Mouse (Mus musculus) right cerebral cortex, postnatal 25 days (tissue): ENCODE data around the gene Gopc.
"Not testable (repeated sequence)": the region's sequence is repeated elsewhere in the genome, so short reads cannot be mapped to it uniquely, and the experiment has no call there.

ENCODE experiments used
- DNase-seq: peaks from one replicate; pipeline ENCODE4 v3.0.0; 2022

Gene Gopc

GRCm38 (mm10) chr10:52384823-52385610 is 3.1 kb upstream of the Gopc start:
- DNase-seq: no peak

- no peak for DNase-seq
These were observed 1.6 kb upstream of the Gopc start for GRCm38 (mm10) chr10:52383522-52383921.

GRCm38 (mm10) chr10:52383022-52383421 is 1.1 kb upstream of the Gopc start:
- DNase-seq: no peak

GRCm38 (mm10) chr10:52381321-52381801 is 563 bp downstream of the Gopc start:
- no peak for DNase-seq

- DNase-seq: no peak
These were observed 4.1 kb downstream of the Gopc start for GRCm38 (mm10) chr10:52377813-52378212.

- no peak for DNase-seq
These were observed 5.5 kb downstream of the Gopc start for GRCm38 (mm10) chr10:52376422-52376821.

GRCm38 (mm10) chr10:52374651-52375050 is 7.3 kb downstream of the Gopc start:
- DNase-seq: no peak

- no peak for DNase-seq
These were observed 8.1 kb downstream of the Gopc start for GRCm38 (mm10) chr10:52373834-52374233.

- no peak for DNase-seq
These were observed 13.5 kb downstream of the Gopc start for GRCm38 (mm10) chr10:52368376-52368775.

- DNase-seq: no peak
These were observed 20.9 kb downstream of the Gopc start for GRCm38 (mm10) chr10:52360862-52361609.

- no peak for DNase-seq
These were observed 21.6 kb downstream of the Gopc start for GRCm38 (mm10) chr10:52360241-52360735.

GRCm38 (mm10) chr10:52358467-52358866 is 23.5 kb downstream of the Gopc start, which contains the start of gene Gm26741:
TSS of gene Gm26741 (plus strand) at chr10:52358767.
- no peak for DNase-seq

GRCm38 (mm10) chr10:52353184-52353583 is 28.7 kb downstream of the Gopc start:
- no peak for DNase-seq

GRCm38 (mm10) chr10:52343324-52343723 is 38.6 kb downstream of the Gopc start:
- not testable (repeated sequence) for DNase-seq

- DNase-seq: no peak
These were observed 50.9 kb downstream of the Gopc start for GRCm38 (mm10) chr10:52331007-52331406.

- DNase-seq: no peak
These were observed 60.0 kb downstream of the Gopc start for GRCm38 (mm10) chr10:52321918-52322317.

GRCm38 (mm10) chr10:52319506-52320286 is 62.2 kb downstream of the Gopc start:
- no peak for DNase-seq

GRCm38 (mm10) chr10:52309196-52309595 is 72.7 kb downstream of the Gopc start:
- DNase-seq: no peak

GRCm38 (mm10) chr10:52304574-52304973 is 77.3 kb downstream of the Gopc start:
- DNase-seq: no peak

GRCm38 (mm10) chr10:52302271-52302670 is 79.7 kb downstream of the Gopc start:
- no peak for DNase-seq

- no peak for DNase-seq
These were observed 80.2 kb downstream of the Gopc start for GRCm38 (mm10) chr10:52301766-52302165.

- DNase-seq: not testable (repeated sequence)
These were observed 83.4 kb downstream of the Gopc start for GRCm38 (mm10) chr10:52298568-52298967.

- no peak for DNase-seq
These were observed 86.0 kb downstream of the Gopc start for GRCm38 (mm10) chr10:52295934-52296333.
